Mouse (Mus musculus) midbrain, embryonic 11.5 days (tissue): ENCODE data around the gene Nsfl1c. TPM values are rescaled to one million over a fixed set of nuclear protein-coding genes. Genes with fewer than 3 reads are reported as not detected.

Experiments
- ATAC-seq: fragments of 200-750 bp; cut with Nextera tagmentation; 2 replicates; pipeline ENCODE4 v1.8.0; 2017; ENCODE audit warnings: moderate TSS enrichment, moderate library complexity; ENCODE audit not compliant: low FRiP score
- DNase-seq: peaks from one replicate; pipeline ENCODE4 v3.0.0; 2015; ENCODE audit warnings: low spot score; ENCODE audit errors: missing footprints
- H3K27ac ChIP-seq: fragments of 300-500 bp; sonication (generic); 2 replicates; pipeline ENCODE4 v1.5.1; 2014; ENCODE audit warnings: low read depth, low read length
- H3K27me3 ChIP-seq: fragments of 300-500 bp; sonication (generic); 2 replicates; pipeline ENCODE4 v1.6.1; 2014; ENCODE audit warnings: mild to moderate bottlenecking, low read length, moderate library complexity, mixed read lengths; ENCODE audit not compliant: control insufficient read depth, insufficient read depth
- H3K36me3 ChIP-seq: fragments of 300-500 bp; sonication (generic); 2 replicates; pipeline ENCODE4 v1.6.1; 2014; ENCODE audit warnings: mild to moderate bottlenecking, low read length, moderate library complexity, mixed read lengths; ENCODE audit not compliant: control insufficient read depth, insufficient read depth
- H3K4me1 ChIP-seq: fragments of 300-500 bp; sonication (generic); 2 replicates; pipeline ENCODE4 v1.6.1; 2014; ENCODE audit warnings: low read length; ENCODE audit not compliant: control insufficient read depth, insufficient read depth
- H3K4me2 ChIP-seq: fragments of 300-500 bp; sonication (generic); 2 replicates; pipeline ENCODE4 v1.6.1; 2014; ENCODE audit warnings: mild to moderate bottlenecking, moderate library complexity
- H3K4me3 ChIP-seq: fragments of 300-500 bp; sonication (generic); 2 replicates; pipeline ENCODE4 v1.5.1; 2014; ENCODE audit warnings: low read depth, low read length
- H3K9ac ChIP-seq: fragments of 300-500 bp; sonication (generic); 2 replicates; pipeline ENCODE4 v1.6.1; 2014; ENCODE audit warnings: low read length
- H3K9me3 ChIP-seq: fragments of 300-500 bp; sonication (generic); 2 replicates; pipeline ENCODE4 v1.6.1; 2016; ENCODE audit warnings: low read length; ENCODE audit not compliant: control insufficient read depth
- WGBS: fragments of 180-500 bp; shearing (Covaris S2); extraction: QIAGEN DNeasy Blood & Tissue Kit; methylation state at CpG from one replicate; pipeline ENCODE4 v1.1.7; 2014; 5-methylcytosine and 5-hydroxymethylcytosine counted together
- polyA plus RNA-seq: library from polyadenylated mRNA; unstranded; fragments of >200 nt; fragmentation: Nextera tagmentation; extraction: Ambion mirVana; gene quantifications from 2 replicates; pipeline ENCODE4 v1.2.1, GENCODE M21; 2014

Nsfl1c gene
- polyA plus RNA-seq, 1 experiment from 2014 or later = 299 TPM

GRCm38 (mm10) chr2:151542323-151543062 lies 48.5 kb downstream of the Nsfl1c start, which contains the start of gene Fkbp1a:
TSS of gene Fkbp1a (plus strand) at chr2:151542483.
- under 1% methylated on average over 67 of the region's 93 CpGs for WGBS
- Histone ChIP-seq H3K9ac (peak within 1 kb of the TSS; percentile 87), H3K9me3 (no peaks in the 10 kb centered on the region), H3K27me3 (no peaks in the 10 kb centered on the region), H3K4me3 (peak within 1 kb of the TSS; percentile 85), H3K36me3 (peaks cover 2% of the 10 kb centered on the region; the same call in 1 of the 2 replicates), H3K27ac (peak within 1 kb of the TSS; percentile 76), H3K4me1 (peaks cover 13% of the 10 kb centered on the region), H3K4me2 (peak within 1 kb of the TSS; percentile 73)
- DNase-seq (peak; percentile 100), ATAC-seq (peak; percentile 97)

- DNase-seq = peak; percentile 94
- 2% methylated on average over 21 of the region's 21 CpGs for WGBS
- H3K9ac ChIP-seq = peak overlapping the region; percentile 87
- peak overlapping the region; percentile 49; the same call in 1 of the 2 replicates for H3K27ac ChIP-seq
- ATAC-seq = peak; percentile 43
- H3K36me3 ChIP-seq = peaks cover 2% of the 10 kb centered on the region; the same call in 1 of the 2 replicates
- H3K4me3 ChIP-seq = peak overlapping the region; percentile 85
- no peaks in the 10 kb centered on the region for H3K27me3 ChIP-seq
- peaks cover 13% of the 10 kb centered on the region for H3K4me1 ChIP-seq
- H3K9me3 ChIP-seq = no peaks in the 10 kb centered on the region
- H3K4me2 ChIP-seq = peak overlapping the region; percentile 73
These were observed 49.3 kb downstream of the Nsfl1c start for GRCm38 (mm10) chr2:151543063-151543895.

- no peak overlapping the region for H3K27ac ChIP-seq
- no peaks in the 10 kb centered on the region for H3K9me3 ChIP-seq
- no peak overlapping the region for H3K4me2 ChIP-seq
- H3K4me3 ChIP-seq = no peak overlapping the region
- peaks cover 13% of the 10 kb centered on the region for H3K4me1 ChIP-seq
- no peak for DNase-seq
- ATAC-seq = no peak
- no peak overlapping the region; the same call in 1 of the 2 replicates for H3K9ac ChIP-seq
- H3K27me3 ChIP-seq = no peaks in the 10 kb centered on the region
- peaks cover 4% of the 10 kb centered on the region; the same call in 1 of the 2 replicates for H3K36me3 ChIP-seq
- WGBS = 73% methylated on average over 6 of the region's 6 CpGs
These were observed 50.7 kb downstream of the Nsfl1c start for GRCm38 (mm10) chr2:151544673-151545072.

GRCm38 (mm10) chr2:151546571-151546970 lies 52.6 kb downstream of the Nsfl1c start:
- no peak overlapping the region for H3K27ac ChIP-seq
- no peak overlapping the region for H3K9ac ChIP-seq
- peaks cover 6% of the 10 kb centered on the region; the same call in 1 of the 2 replicates for H3K36me3 ChIP-seq
- H3K4me2 ChIP-seq = no peak overlapping the region
- DNase-seq = no peak
- ATAC-seq = no peak
- H3K27me3 ChIP-seq = no peaks in the 10 kb centered on the region
- no peak overlapping the region for H3K4me3 ChIP-seq
- H3K9me3 ChIP-seq = no peaks in the 10 kb centered on the region
- peaks cover 11% of the 10 kb centered on the region for H3K4me1 ChIP-seq
- WGBS = 91% methylated on average over 4 of the region's 4 CpGs

- no peaks in the 10 kb centered on the region for H3K9me3 ChIP-seq
- no peak overlapping the region for H3K4me2 ChIP-seq
- no peak overlapping the region for H3K9ac ChIP-seq
- H3K27ac ChIP-seq = no peak overlapping the region
- no peaks in the 10 kb centered on the region; the same call in none of the 2 replicates for H3K4me1 ChIP-seq
- no peak overlapping the region for H3K4me3 ChIP-seq
- WGBS = 93% methylated on average over 3 of the region's 3 CpGs
- H3K36me3 ChIP-seq = peaks cover 6% of the 10 kb centered on the region; the same call in 1 of the 2 replicates
- ATAC-seq = no peak
- H3K27me3 ChIP-seq = no peaks in the 10 kb centered on the region
- DNase-seq = no peak
These were observed 55.7 kb downstream of the Nsfl1c start for GRCm38 (mm10) chr2:151549615-151550121.

Other genes starting within 250 kb of the Nsfl1c start
- gene 4921509C19Rik, start 18.0 kb upstream of the Nsfl1c start, polyA plus RNA-seq = not detected in 2 replicates
- 566 and 602 TPM in 2 replicates for gene Fkbp1a, start 48.3 kb downstream of the Nsfl1c start, polyA plus RNA-seq
- gene Sdcbp2, start 78.4 kb downstream of the Nsfl1c start, polyA plus RNA-seq = 0.41 and 0.56 TPM in 2 replicates
- gene Snph, start 138.4 kb downstream of the Nsfl1c start, polyA plus RNA-seq = 1.9 and 2.5 TPM in 2 replicates
- gene Rad21l, start 174.4 kb downstream of the Nsfl1c start, polyA plus RNA-seq = not detected in 2 replicates
- gene Tmem74b, start 207.8 kb downstream of the Nsfl1c start, polyA plus RNA-seq = 3.8 and 5.4 TPM in 2 replicates